Mouse (Mus musculus) thymus, adult 2 months (tissue): ENCODE data around the gene Gtf2ird1.

Experiments
- CTCF ChIP-seq: fragments of 200-500 bp; IDR thresholded peaks from 2 replicates; pipeline ENCODE4 v1.5.1; 2012; ENCODE audit warnings: mild to moderate bottlenecking, control low read depth, low read length, moderate library complexity, borderline replicate concordance; ENCODE audit not compliant: control insufficient read depth, poor library complexity, insufficient read depth; ENCODE audit errors: extremely low read depth
- POLR2A ChIP-seq: fragments of 200-500 bp; IDR thresholded peaks from 2 replicates; pipeline ENCODE4 v1.6.1; 2012; ENCODE audit warnings: mild to moderate bottlenecking, low read length, control low read depth, moderate library complexity; ENCODE audit not compliant: control insufficient read depth, poor library complexity, insufficient read depth; ENCODE audit errors: extremely low read depth

DNA sequence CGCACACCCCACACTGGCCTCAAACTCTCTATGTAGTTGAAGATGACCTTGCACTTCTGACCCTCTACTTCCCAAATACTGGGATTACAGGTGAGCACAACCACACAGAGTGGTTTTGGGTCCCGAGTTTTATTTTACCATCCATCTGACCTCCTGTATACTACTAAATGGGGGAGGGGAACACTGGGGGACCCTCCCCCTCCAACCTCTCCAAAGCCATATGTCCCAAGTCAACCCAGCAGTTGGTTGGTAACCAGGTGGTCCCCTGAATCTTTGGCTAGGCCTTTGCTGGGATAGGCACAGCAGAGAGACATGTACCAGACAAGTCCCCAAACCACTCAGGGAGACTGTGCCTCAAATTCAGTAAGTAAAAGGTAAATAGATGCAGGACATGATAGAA lies 855 bp upstream of the Gtf2ird1 start:
- no peak for TF ChIP-seq CTCF
- TF ChIP-seq POLR2A, result no peak
